ENCODE assay signal across 14 mouse cellular contexts in genomic region chr2:165564101-165564500, GRCm38 (mm10). TPM values are rescaled to one million over a fixed set of nuclear protein-coding genes. Genes with fewer than 3 reads are reported as not detected.
DNase-seq lines count a peak whose midpoint lies in the region; ATAC-seq and TF ChIP-seq lines count a peak whose summit lies in the region.
"Had no signal": no experiment of that assay in that cellular context is flagged by ENCODE, and none has a peak within 500 bp of the region (broad histone marks: within the 10 kb centered on the region; RNA-seq: fewer than 3 reads in every experiment).

No protein-coding gene starts in this region.

- no peak overlapping the region for H3K4me2 ChIP-seq in kidney, embryonic 16.5 days (replicated peaks; ENCODE audit: low read depth, low read length)
- peak overlapping the region; percentile 66; the same call in 1 of the 2 replicates for H3K4me2 ChIP-seq in stomach, embryonic 14.5 days (replicated peaks; ENCODE audit: low read depth, low read length)
- H3K4me2 ChIP-seq in stomach, postnatal 0 days (replicated peaks; ENCODE audit: low read depth): no peak overlapping the region

- no peak for ATAC-seq in kidney, embryonic 16.5 days (ENCODE audit: low FRiP score, low TSS enrichment)
- ATAC-seq in stomach, embryonic 14.5 days (ENCODE audit: insufficient number of reproducible peaks, insufficient read depth, low FRiP score, low read depth): no peak
- ATAC-seq in stomach, postnatal 0 days (ENCODE audit: low FRiP score, low TSS enrichment): no peak

- no peaks in the 10 kb centered on the region for H3K36me3 ChIP-seq in kidney, embryonic 16.5 days (ENCODE audit: insufficient read depth, low read length)
- H3K36me3 ChIP-seq in stomach, embryonic 14.5 days (ENCODE audit: control insufficient read depth, insufficient read depth, low read length): no peaks in the 10 kb centered on the region
- H3K36me3 ChIP-seq in stomach, postnatal 0 days (ENCODE audit: control insufficient read depth, insufficient read depth, low read length): no peaks in the 10 kb centered on the region
- H3K36me3 ChIP-seq: heart, embryonic 15.5 days; limb, embryonic 15.5 days had no signal

- H3K4me3 ChIP-seq in kidney, embryonic 16.5 days (ENCODE audit: low read length): no peak overlapping the region
- no peak overlapping the region for H3K4me3 ChIP-seq in stomach, embryonic 14.5 days (ENCODE audit: low read depth, low read length)
- H3K4me3 ChIP-seq in stomach, postnatal 0 days (ENCODE audit: low read depth, low read length): no peak overlapping the region
- H3K4me3 ChIP-seq: heart, adult 2 months had no signal

- TF ChIP-seq CTCF in stomach, postnatal 0 days (IDR thresholded peaks at IDR 0.05; ENCODE audit: low read depth): no peak

- 55% methylated on average over 8 of the region's 8 CpGs for WGBS in kidney, embryonic 16.5 days
- 68% methylated on average over 8 of the region's 8 CpGs for WGBS in stomach, embryonic 14.5 days
- WGBS in stomach, postnatal 0 days: 68% methylated on average over 8 of the region's 8 CpGs

- TF ChIP-seq EP300 in stomach, postnatal 0 days (optimal IDR thresholded peaks at IDR 0.05): no peak

- H3K4me1 ChIP-seq in kidney, embryonic 16.5 days (ENCODE audit: insufficient read depth, low read length): peaks cover 19% of the 10 kb centered on the region
- H3K4me1 ChIP-seq in stomach, embryonic 14.5 days (ENCODE audit: control insufficient read depth, insufficient read depth, low read length): peaks cover 7% of the 10 kb centered on the region; the same call in 1 of the 2 replicates
- no peaks in the 10 kb centered on the region for H3K4me1 ChIP-seq in stomach, postnatal 0 days (replicated peaks; ENCODE audit: control insufficient read depth, insufficient read depth)

- peaks cover 11% of the 10 kb centered on the region; the same call in 1 of the 2 replicates for H3K27me3 ChIP-seq in kidney, embryonic 16.5 days (ENCODE audit: insufficient read depth, low read length)
- peaks cover 9% of the 10 kb centered on the region; the same call in 1 of the 2 replicates for H3K27me3 ChIP-seq in stomach, embryonic 14.5 days (ENCODE audit: control insufficient read depth, insufficient read depth, low read length)
- no peaks in the 10 kb centered on the region for H3K27me3 ChIP-seq in stomach, postnatal 0 days (ENCODE audit: control insufficient read depth, insufficient read depth, low read length)

- no peak overlapping the region for H3K27ac ChIP-seq in kidney, embryonic 16.5 days (ENCODE audit: low read length)
- H3K27ac ChIP-seq in stomach, embryonic 14.5 days (ENCODE audit: low read length): no peak overlapping the region
- no peak overlapping the region for H3K27ac ChIP-seq in stomach, postnatal 0 days (replicated peaks)
- H3K27ac ChIP-seq: heart, adult 2 months; heart, embryonic 15.5 days; kidney, postnatal 0 days; limb, embryonic 15.5 days had no signal

- peak; percentile 35 for DNase-seq in kidney, adult 18-20 months
- DNase-seq in stomach, postnatal 0 days (ENCODE audit: low spot score): no peak
- DNase-seq in kidney, postnatal 36 days: peak; percentile 58 to 64
- no peak for DNase-seq in frontal cortex, postnatal 36 days (ENCODE audit: low spot score in 2 of 2)
- DNase-seq in left cerebral cortex, adult 9 months (ENCODE audit: low spot score in 2 of 2): no peak
- DNase-seq: adrenal gland, postnatal 36 days; B cell, adult 2 months; heart, adult 2 months; layer of hippocampus, adult 9-11 months had no signal

- H3K9ac ChIP-seq in kidney, embryonic 16.5 days (replicated peaks; ENCODE audit: low read length): no peak overlapping the region; the same call in 1 of the 2 replicates
- no peak overlapping the region for H3K9ac ChIP-seq in stomach, embryonic 14.5 days (replicated peaks; ENCODE audit: low read depth, low read length)
- H3K9ac ChIP-seq in stomach, postnatal 0 days (ENCODE audit: low read length): no peak overlapping the region
- H3K9ac ChIP-seq: heart, embryonic 15.5 days had no signal

- H3K9me3 ChIP-seq in kidney, embryonic 16.5 days (ENCODE audit: low read length): no peaks in the 10 kb centered on the region
- H3K9me3 ChIP-seq in stomach, embryonic 14.5 days (ENCODE audit: control insufficient read depth, low read depth, low read length): no peaks in the 10 kb centered on the region
- H3K9me3 ChIP-seq in stomach, postnatal 0 days (ENCODE audit: control insufficient read depth, low read length): no peaks in the 10 kb centered on the region
- H3K9me3 ChIP-seq: heart, embryonic 15.5 days; limb, embryonic 15.5 days had no signal

RNA-seq across cellular contexts. Expression of gene Eya2, which starts 30.7 kb away (rescaled TPM):
- 6.8 and 7.5 TPM in 2 replicates for polyA plus RNA-seq in kidney, embryonic 16.5 days (2015; fragmentation: Nextera tagmentation; extraction: Ambion mirVana)
- polyA plus RNA-seq in stomach, embryonic 14.5 days (2014; fragmentation: Nextera tagmentation; extraction: Ambion mirVana): 13.2 and 15.4 TPM in 2 replicates
- polyA plus RNA-seq in stomach, postnatal 0 days (2015; fragmentation: Nextera tagmentation; extraction: Ambion mirVana): 15.5 and 21.6 TPM in 2 replicates

Comparison
In these comparisons a context has a peak if more than half of its experiments do, and no peak if none do; other contexts are left out.
1. DNase-seq: peak in kidney, adult 18-20 months (single experiment) and kidney, postnatal 36 days (2 of 2); none in stomach, postnatal 0 days (single experiment), frontal cortex, postnatal 36 days (0 of 2) and left cerebral cortex, adult 9 months (0 of 2).